Mouse (Mus musculus): ENCODE measurements at regions not wholly inside any gene's neighbourhood (a gene's known extent, or its start where the extent isn't known, plus 50 kb on each side); places are given as distances from the start of the nearest gene placed in this dataset.

GRCm38 (mm10) chr10:26638056-26638455 is 115.2 kb upstream of the Arhgap18 start:
- H3K36me3 ChIP-seq (ENCODE audit: control insufficient read depth, insufficient read depth, low read length), result no peaks in the 10 kb centered on the region
- H3K27ac ChIP-seq (replicated peaks), result no peak overlapping the region
- H3K4me3 ChIP-seq (ENCODE audit: low read depth, low read length), result no peak overlapping the region
- no peak overlapping the region for H3K9ac ChIP-seq (ENCODE audit: low read length)
- 49% methylated on average over 4 of the region's 4 CpGs for WGBS
- no peak for ATAC-seq (ENCODE audit: low FRiP score, low TSS enrichment)
- no peak for TF ChIP-seq CTCF (IDR thresholded peaks at IDR 0.05; ENCODE audit: low read depth)
- no peak for TF ChIP-seq EP300 (optimal IDR thresholded peaks at IDR 0.05)
- no peaks in the 10 kb centered on the region for H3K9me3 ChIP-seq (ENCODE audit: control insufficient read depth, low read length)
- H3K4me1 ChIP-seq (replicated peaks; ENCODE audit: control insufficient read depth, insufficient read depth), result no peaks in the 10 kb centered on the region
- no peak for DNase-seq (ENCODE audit: low spot score)
- no peak overlapping the region for H3K4me2 ChIP-seq (replicated peaks; ENCODE audit: low read depth)
- H3K27me3 ChIP-seq (ENCODE audit: control insufficient read depth, insufficient read depth, low read length), result no peaks in the 10 kb centered on the region

- ATAC-seq (ENCODE audit: low FRiP score, low TSS enrichment) (no peak), DNase-seq (ENCODE audit: low spot score) (no peak)
- Histone ChIP-seq H3K4me2 (replicated peaks; ENCODE audit: low read depth) (no peak overlapping the region), H3K9ac (ENCODE audit: low read length) (no peak overlapping the region), H3K4me3 (ENCODE audit: low read depth, low read length) (no peak overlapping the region), H3K27me3 (ENCODE audit: control insufficient read depth, insufficient read depth, low read length) (no peaks in the 10 kb centered on the region), H3K27ac (replicated peaks) (no peak overlapping the region), H3K4me1 (replicated peaks; ENCODE audit: control insufficient read depth, insufficient read depth) (no peaks in the 10 kb centered on the region), H3K36me3 (ENCODE audit: control insufficient read depth, insufficient read depth, low read length) (no peaks in the 10 kb centered on the region), H3K9me3 (ENCODE audit: control insufficient read depth, low read length) (no peaks in the 10 kb centered on the region)
- WGBS, result 47% methylated on average over 3 of the region's 3 CpGs
- no peak for TF ChIP-seq CTCF (IDR thresholded peaks at IDR 0.05; ENCODE audit: low read depth)
- no peak for TF ChIP-seq EP300 (optimal IDR thresholded peaks at IDR 0.05)
These were observed 114.1 kb upstream of the Arhgap18 start for GRCm38 (mm10) chr10:26639118-26639517.

- 53% methylated on average over 1 of the region's 1 CpGs for WGBS
- Histone ChIP-seq H3K9ac (ENCODE audit: low read length) (no peak overlapping the region), H3K9me3 (ENCODE audit: control insufficient read depth, low read length) (no peaks in the 10 kb centered on the region), H3K36me3 (ENCODE audit: control insufficient read depth, insufficient read depth, low read length) (no peaks in the 10 kb centered on the region), H3K4me3 (ENCODE audit: low read depth, low read length) (no peak overlapping the region), H3K27ac (replicated peaks) (no peak overlapping the region), H3K4me2 (replicated peaks; ENCODE audit: low read depth) (no peak overlapping the region), H3K27me3 (ENCODE audit: control insufficient read depth, insufficient read depth, low read length) (no peaks in the 10 kb centered on the region), H3K4me1 (replicated peaks; ENCODE audit: control insufficient read depth, insufficient read depth) (no peaks in the 10 kb centered on the region)
- TF ChIP-seq EP300 (optimal IDR thresholded peaks at IDR 0.05) (no peak), CTCF (IDR thresholded peaks at IDR 0.05; ENCODE audit: low read depth) (no peak)
- DNase-seq (ENCODE audit: low spot score) (no peak), ATAC-seq (ENCODE audit: low FRiP score, low TSS enrichment) (no peak)
These were observed 100.1 kb upstream of the Arhgap18 start for GRCm38 (mm10) chr10:26653103-26653502.

GRCm38 (mm10) chr10:26664270-26664669 is 89.0 kb upstream of the Arhgap18 start:
- TF ChIP-seq CTCF (IDR thresholded peaks at IDR 0.05; ENCODE audit: low read depth) (no peak), EP300 (optimal IDR thresholded peaks at IDR 0.05) (no peak)
- no peak overlapping the region for H3K9ac ChIP-seq (ENCODE audit: low read length)
- H3K9me3 ChIP-seq (ENCODE audit: control insufficient read depth, low read length), result no peaks in the 10 kb centered on the region
- ATAC-seq (ENCODE audit: low FRiP score, low TSS enrichment) (no peak), DNase-seq (ENCODE audit: low spot score) (no peak)
- no peaks in the 10 kb centered on the region for H3K36me3 ChIP-seq (ENCODE audit: control insufficient read depth, insufficient read depth, low read length)
- no peak overlapping the region for H3K4me3 ChIP-seq (ENCODE audit: low read depth, low read length)
- H3K27me3 ChIP-seq (ENCODE audit: control insufficient read depth, insufficient read depth, low read length), result no peaks in the 10 kb centered on the region
- H3K4me2 ChIP-seq (replicated peaks; ENCODE audit: low read depth), result no peak overlapping the region
- no peak overlapping the region for H3K27ac ChIP-seq (replicated peaks)
- H3K4me1 ChIP-seq (replicated peaks; ENCODE audit: control insufficient read depth, insufficient read depth), result no peaks in the 10 kb centered on the region

- DNase-seq (ENCODE audit: low spot score) (no peak), ATAC-seq (ENCODE audit: low FRiP score, low TSS enrichment) (no peak)
- H3K4me1 ChIP-seq (replicated peaks; ENCODE audit: control insufficient read depth, insufficient read depth), result no peaks in the 10 kb centered on the region
- no peaks in the 10 kb centered on the region for H3K27me3 ChIP-seq (ENCODE audit: control insufficient read depth, insufficient read depth, low read length)
- H3K9me3 ChIP-seq (ENCODE audit: control insufficient read depth, low read length), result no peaks in the 10 kb centered on the region
- TF ChIP-seq EP300 (optimal IDR thresholded peaks at IDR 0.05), result no peak
- TF ChIP-seq CTCF (IDR thresholded peaks at IDR 0.05; ENCODE audit: low read depth), result no peak
- no peak overlapping the region for H3K4me2 ChIP-seq (replicated peaks; ENCODE audit: low read depth)
- WGBS, result 55% methylated on average over 4 of the region's 4 CpGs
- no peak overlapping the region for H3K9ac ChIP-seq (ENCODE audit: low read length)
- H3K4me3 ChIP-seq (ENCODE audit: low read depth, low read length), result no peak overlapping the region
- no peaks in the 10 kb centered on the region for H3K36me3 ChIP-seq (ENCODE audit: control insufficient read depth, insufficient read depth, low read length)
- H3K27ac ChIP-seq (replicated peaks), result no peak overlapping the region
These were observed 73.6 kb upstream of the Arhgap18 start for GRCm38 (mm10) chr10:26679500-26680227.

- TF ChIP-seq CTCF (IDR thresholded peaks at IDR 0.05; ENCODE audit: low read depth), result no peak
- no peak for TF ChIP-seq EP300 (optimal IDR thresholded peaks at IDR 0.05)
- Histone ChIP-seq H3K27me3 (ENCODE audit: control insufficient read depth, insufficient read depth, low read length) (no peaks in the 10 kb centered on the region), H3K36me3 (ENCODE audit: control insufficient read depth, insufficient read depth, low read length) (no peaks in the 10 kb centered on the region), H3K9ac (ENCODE audit: low read length) (no peak overlapping the region), H3K4me2 (replicated peaks; ENCODE audit: low read depth) (peak overlapping the region; percentile 56; the same call in 1 of the 2 replicates), H3K4me3 (ENCODE audit: low read depth, low read length) (no peak overlapping the region), H3K27ac (replicated peaks) (no peak overlapping the region), H3K9me3 (ENCODE audit: control insufficient read depth, low read length) (no peaks in the 10 kb centered on the region), H3K4me1 (replicated peaks; ENCODE audit: control insufficient read depth, insufficient read depth) (no peaks in the 10 kb centered on the region)
- WGBS, result 84% methylated on average over 2 of the region's 2 CpGs
- ATAC-seq (ENCODE audit: low FRiP score, low TSS enrichment), result no peak
- DNase-seq (ENCODE audit: low spot score), result no peak
These were observed 58.5 kb upstream of the Arhgap18 start for GRCm38 (mm10) chr10:26694761-26695160.
